Mouse (Mus musculus): ENCODE measurements around the gene Cct3.
A peak's percentile ranks its signal among the peaks of the same experiment; 100 is the strongest.
"Not testable (repeated sequence)": the region's sequence is repeated elsewhere in the genome, so short reads cannot be mapped to it uniquely, and the experiment has no call there.

Cct3 gene

DNA sequence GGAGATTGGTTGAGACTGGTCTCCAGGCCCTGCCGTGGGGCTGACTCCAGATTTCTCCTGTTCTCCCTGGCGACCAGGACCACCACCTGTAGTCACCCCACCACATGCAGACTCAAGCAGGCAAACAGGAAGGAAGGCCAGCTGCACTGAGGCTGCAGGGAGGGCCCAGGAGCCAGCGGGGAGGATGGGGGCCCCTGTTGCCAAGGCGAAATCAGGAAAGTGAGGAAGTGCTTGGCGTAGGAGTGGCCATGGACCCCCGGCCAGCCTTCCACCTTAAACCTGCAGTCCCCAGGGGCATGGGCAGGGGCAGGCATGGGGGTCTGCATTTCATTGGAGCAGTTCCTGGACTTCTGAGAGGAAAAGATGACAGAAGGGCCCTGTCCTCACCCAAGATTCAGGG is 64.2 kb downstream of the Cct3 start:
- no peak for DNase-seq (ENCODE audit: low read depth, low spot score)

- no peak for DNase-seq (ENCODE audit: low read depth, low spot score)
These were observed 64.8 kb downstream of the Cct3 start for GRCm38 (mm10) chr3:88361612-88362313.

GRCm38 (mm10) chr3:88363700-88364099 is 66.8 kb downstream of the Cct3 start:
- DNase-seq (ENCODE audit: low read depth, low spot score), result no peak

GRCm38 (mm10) chr3:88364337-88364736 is 67.4 kb downstream of the Cct3 start, which contains the start of gene Paqr6:
Gene Paqr6, plus strand, starts transcription at chr3:88364584.
- DNase-seq (ENCODE audit: low read depth, low spot score), result peak; percentile 65

GRCm38 (mm10) chr3:88365705-88366361 is 68.9 kb downstream of the Cct3 start:
- DNase-seq (ENCODE audit: low read depth, low spot score), result no peak

GRCm38 (mm10) chr3:88366830-88367428 is 70.0 kb downstream of the Cct3 start:
- DNase-seq (ENCODE audit: low read depth, low spot score), result not testable (repeated sequence)

DNA sequence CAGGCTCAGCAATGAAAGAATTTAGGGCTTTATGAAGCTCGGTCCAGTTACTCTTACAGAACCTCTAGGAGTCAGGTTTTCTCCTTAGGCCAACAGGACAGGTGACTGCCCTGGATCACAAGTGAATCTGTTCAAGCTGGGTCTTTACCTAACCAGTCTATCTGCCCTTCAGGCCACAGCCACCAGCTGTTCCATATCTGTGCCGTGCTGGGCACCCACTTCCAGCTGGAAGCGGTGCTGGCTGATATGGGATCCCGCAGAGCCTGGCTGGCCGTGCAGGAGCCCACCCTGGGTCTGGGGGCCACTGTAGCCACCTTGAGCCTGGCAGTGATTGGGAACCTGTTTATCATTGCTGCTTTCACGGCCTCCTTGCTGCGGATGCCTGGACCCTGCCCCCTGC is 70.6 kb downstream of the Cct3 start:
- DNase-seq (ENCODE audit: low read depth, low spot score), result not testable (repeated sequence)

- not testable (repeated sequence) for DNase-seq (ENCODE audit: low read depth, low spot score)
These were observed 71.6 kb downstream of the Cct3 start for GRCm38 (mm10) chr3:88368511-88368910.

All from WW6 (cell line).